Mouse (Mus musculus) mouse embryonic stem cell (cell line): ENCODE results near the gene Muc1.

Source experiments
- in situ Hi-C, 2 experiments: fragments of 300-500 bp; cut with MboI; formaldehyde crosslinking; loops; 1 replicate in 1 of 2; 3 replicates in 1 of 2; pipeline ENCODE4 v1.14.3; 2019 to 2020; ENCODE audit warnings: low sequenced_read_pairs in 2 of 2, low pct_unique_long_range_greater_than_20kb in 1 of 2, mixed read lengths in 1 of 2; ENCODE audit not compliant: unreplicated experiment in 1 of 2

The Muc1 gene

DNA sequence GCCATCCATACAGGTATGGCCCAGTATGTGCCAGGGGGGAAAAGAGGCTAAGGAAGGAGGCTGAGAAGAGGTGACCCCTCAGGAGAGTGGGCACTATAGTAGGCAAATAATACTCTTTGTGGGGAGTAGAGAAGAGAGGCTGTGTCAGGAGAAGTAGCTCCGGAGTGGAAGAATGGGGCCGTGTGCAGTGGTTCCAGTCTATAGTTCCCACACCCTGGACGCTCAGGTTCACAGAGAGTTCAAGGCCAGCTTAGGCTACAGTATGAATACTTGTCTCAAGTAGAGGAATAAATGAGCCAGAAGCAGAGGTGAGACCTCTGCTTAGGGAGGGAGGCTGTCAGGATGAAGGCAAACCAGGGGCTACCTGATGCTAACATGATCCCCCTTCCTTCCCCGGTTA, 419 bp downstream of the Muc1 start:
- in situ Hi-C loops, result no loop called here

DNA sequence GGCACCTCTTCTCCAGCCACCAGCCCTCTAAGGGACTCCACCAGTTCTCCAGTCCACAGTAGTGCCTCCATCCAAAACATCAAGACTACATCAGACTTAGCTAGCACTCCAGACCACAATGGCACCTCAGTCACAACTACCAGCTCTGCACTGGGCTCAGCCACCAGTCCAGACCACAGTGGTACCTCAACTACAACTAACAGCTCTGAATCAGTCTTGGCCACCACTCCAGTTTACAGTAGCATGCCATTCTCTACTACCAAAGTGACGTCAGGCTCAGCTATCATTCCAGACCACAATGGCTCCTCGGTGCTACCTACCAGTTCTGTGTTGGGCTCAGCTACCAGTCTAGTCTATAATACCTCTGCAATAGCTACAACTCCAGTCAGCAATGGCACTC, 1.7 kb downstream of the Muc1 start:
- in situ Hi-C loops, result no loop called here

DNA sequence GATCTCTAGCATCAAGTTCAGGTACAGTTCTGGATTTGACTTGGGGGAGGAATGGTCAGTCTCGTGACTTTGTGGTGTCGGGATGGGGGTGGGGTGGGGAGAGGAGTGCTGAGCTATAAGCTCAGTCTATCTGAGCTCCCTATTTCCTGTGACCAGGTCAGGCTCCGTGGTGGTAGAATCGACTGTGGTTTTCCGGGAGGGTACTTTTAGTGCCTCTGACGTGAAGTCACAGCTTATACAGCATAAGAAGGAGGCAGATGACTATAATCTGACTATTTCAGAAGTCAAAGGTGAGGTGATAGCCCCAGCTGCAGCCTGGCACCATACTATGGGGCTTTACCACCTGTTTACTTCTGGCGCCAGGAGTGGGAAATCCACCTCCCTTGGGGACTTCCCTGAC, 2.5 kb downstream of the Muc1 start:
- in situ Hi-C loops, result no loop called here

DNA sequence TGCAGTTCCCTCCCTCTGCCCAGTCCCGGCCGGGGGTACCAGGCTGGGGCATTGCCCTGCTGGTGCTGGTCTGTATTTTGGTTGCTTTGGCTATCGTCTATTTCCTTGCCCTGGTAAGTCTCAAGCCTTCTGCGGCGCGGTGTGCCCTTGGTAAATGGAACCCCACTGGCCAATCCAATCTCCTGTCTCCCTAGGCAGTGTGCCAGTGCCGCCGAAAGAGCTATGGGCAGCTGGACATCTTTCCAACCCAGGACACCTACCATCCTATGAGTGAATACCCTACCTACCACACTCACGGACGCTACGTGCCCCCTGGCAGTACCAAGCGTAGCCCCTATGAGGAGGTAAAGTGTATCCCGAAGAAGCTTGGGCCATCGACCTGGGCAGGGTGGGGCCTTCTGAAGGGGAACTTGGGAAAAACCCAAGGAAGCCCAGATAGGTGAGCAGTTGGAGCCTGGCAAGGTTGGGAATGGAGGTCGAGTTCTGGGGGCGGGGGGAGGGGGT, 3.0 kb downstream of the Muc1 start:
- in situ Hi-C loops, result no loop called here

DNA sequence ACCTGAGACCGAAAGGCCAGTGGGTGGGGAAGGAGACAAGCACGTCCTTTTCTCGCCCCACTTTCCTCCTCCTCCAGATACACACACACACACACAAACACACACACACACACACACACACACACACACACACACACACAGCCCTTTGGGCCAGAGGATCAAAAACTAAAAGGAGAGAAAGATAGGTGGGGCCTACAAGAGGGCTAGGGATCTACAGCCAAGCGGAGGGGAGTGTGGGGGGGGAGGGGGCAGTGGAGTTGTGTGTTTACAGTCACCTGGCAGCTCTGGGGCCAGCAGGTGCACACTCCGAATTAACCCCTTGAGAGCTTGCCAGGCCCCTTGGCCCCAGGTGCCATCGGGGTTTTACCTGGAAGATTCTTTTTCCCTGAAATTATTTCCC, 3.8 kb downstream of the Muc1 start:
- in situ Hi-C loops, result no loop called here

DNA sequence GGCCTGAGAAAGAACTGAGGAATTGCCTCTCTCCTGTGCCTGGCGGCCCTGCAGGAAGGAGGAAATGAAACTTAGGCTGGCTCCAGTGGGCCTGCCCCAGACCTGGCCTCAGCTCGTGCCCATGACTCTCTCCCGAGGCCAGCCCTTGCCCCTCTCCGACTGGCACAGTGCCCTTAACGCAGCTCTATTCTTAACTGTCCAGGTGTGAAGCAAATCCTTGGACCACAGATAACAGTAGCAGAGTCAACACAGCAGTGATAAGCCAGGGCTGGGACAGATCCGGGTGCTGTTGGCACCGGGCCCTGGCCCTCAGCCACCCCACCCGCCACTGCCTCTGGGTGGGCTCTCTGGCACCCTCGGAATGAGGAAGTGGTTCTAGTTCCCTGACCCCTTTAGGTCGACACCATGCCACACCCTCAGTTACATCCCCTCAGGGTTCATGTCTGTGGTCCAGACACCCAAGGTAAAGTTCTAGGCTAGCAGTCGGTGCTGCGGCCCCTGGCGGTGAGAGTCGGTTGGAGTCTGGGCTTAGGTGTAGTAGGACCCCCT, 4.8 kb downstream of the Muc1 start:
- in situ Hi-C loops, result no loop called here

DNA sequence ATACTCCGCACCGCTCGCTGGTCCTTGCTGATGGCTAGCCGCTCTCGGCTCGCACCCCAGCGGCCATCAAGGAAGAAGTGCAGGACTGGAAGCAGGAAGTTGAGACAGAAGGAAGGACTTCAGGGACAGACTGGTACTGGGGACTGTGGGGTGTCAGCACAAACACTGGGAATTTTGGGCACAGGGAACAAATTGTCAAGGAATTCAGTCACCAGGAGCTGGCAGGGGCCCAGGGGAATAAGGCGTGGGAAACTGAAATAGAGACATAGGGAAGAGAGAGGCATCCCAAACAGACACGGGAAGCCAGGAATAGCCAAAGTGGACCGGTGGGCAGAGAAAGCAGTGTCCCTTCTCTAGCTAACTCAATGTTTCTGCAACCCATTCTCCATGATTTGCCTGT, 7.7 kb downstream of the Muc1 start:
- in situ Hi-C loops, result no loop called here

DNA sequence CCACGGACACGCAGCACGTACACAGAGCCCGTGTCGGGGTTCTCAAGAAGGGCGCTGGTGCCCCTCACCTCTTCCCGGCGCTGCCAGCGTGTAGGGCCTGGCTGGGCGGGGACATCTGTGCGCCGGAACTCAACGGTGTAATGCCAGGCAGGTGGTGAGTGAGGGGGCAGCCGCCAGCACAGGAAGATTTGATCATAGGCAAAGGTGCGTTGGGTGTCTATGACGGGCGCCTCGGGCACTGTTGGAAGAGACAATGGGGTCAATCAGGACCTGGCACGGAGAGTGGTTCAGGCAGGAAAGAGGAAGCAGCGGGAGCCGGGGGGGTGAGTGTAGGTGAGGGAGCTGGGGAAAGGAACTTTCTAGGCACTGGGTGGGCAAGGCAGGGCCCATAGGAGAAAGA, 8.8 kb downstream of the Muc1 start:
- in situ Hi-C loops, result no loop called here

DNA sequence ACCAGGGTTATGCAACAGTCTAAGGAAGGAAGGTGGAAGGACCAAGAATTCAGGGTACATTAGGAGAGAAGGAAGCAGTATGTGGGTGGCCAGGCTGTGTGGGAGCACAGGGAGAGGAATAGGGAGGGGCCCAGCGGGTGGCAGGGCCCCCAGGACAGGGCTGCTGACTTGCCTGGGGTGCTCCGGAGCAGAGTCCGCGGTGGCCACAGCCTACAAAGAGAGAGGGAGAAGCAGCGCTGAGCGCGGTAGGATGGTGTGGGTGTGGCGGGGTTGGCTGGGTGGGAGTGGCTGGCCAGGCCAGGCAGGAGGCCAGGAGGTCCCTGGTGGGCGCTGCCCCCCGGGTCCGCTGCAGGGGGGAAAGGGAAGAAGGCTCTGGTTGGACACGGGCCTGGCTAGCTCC, 9.6 kb downstream of the Muc1 start:
- in situ Hi-C loops, result no loop called here

DNA sequence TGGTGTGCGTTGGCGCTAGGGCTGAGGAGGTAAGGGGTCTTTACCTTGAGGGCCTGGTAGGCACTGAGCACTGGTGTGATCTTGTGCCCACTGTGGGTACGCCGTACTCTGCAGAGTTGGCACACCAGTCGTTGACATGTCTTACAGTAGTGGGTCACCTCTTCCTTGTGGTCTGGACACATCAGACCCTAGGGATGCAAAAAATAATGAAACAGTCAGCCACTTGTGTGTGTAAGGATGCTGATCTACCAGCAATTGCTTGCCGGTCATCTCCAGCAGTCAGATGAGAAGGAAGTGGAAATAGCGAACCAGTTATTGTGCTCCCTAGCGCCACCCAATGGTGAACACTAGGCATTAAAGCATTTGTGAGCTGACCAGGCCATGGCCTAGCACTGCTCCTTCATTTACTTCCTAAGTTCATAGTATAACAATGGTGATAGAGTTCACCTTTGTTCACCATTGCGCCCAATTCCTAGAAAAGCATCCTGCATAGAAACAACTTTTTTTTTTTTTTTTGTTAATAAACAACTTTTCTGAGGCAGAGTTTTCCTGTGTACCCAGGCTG, 13.6 kb downstream of the Muc1 start:
- in situ Hi-C loops, result no loop called here

DNA sequence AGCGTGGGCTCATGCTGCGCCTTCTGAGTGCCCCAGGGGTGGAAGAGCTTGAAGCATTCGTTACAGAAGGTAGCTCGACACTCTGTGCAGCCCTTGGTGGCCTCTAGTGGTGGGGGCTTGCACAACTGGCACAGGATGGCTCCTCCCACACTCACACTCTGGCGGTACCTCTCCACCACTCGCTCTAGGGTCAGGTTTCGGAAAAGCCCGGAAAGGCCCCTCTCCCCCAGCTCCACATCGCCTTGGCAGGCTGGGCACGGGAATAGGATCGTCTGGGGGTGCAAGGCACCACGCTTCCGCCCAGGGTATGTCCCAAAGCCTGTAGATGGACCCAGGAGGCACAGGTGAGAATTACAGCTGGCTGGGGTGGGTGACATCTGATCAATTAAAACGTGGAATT, 14.8 kb downstream of the Muc1 start:
- in situ Hi-C loops, result no loop called here

DNA sequence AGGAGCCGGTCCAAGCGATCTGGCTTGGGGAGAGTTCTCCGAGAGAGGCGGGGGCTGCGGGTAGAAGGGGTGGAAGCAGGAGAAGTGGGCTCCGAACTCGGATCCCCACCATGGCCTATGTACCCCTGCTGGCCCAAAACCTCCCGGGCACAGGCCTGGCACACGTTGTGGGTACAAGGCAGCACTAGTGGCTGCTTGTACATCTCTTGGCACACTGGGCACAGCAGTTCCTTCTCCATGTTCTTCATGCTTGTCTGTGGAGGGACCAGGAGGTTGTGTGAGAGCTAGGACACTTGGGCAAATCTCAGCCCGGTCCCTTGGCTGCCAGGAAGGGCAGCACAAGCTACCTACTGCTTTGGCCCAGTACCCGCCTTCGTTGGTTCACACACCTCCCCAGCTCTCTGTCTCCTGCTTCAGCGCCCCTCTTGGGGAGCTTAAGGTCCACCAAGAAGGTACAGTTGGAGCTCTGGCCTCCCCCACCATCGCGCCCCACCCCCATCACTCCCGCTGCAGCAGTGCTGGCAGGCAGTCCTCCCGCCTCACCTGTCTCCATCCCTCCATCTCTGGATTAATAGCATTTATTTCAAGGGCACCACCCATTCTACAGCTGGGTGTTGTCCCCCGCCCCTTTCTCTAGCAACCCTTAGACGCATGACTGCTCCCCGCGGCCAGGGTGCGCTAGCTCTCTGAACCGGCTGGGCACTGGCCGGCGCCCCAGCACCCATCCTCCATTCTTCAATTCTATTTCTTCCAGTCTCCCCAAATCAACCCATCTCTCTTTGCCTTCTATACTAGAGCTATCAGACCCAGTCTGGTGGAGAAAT, 15.5 kb downstream of the Muc1 start:
- in situ Hi-C loops, result no loop called here

DNA sequence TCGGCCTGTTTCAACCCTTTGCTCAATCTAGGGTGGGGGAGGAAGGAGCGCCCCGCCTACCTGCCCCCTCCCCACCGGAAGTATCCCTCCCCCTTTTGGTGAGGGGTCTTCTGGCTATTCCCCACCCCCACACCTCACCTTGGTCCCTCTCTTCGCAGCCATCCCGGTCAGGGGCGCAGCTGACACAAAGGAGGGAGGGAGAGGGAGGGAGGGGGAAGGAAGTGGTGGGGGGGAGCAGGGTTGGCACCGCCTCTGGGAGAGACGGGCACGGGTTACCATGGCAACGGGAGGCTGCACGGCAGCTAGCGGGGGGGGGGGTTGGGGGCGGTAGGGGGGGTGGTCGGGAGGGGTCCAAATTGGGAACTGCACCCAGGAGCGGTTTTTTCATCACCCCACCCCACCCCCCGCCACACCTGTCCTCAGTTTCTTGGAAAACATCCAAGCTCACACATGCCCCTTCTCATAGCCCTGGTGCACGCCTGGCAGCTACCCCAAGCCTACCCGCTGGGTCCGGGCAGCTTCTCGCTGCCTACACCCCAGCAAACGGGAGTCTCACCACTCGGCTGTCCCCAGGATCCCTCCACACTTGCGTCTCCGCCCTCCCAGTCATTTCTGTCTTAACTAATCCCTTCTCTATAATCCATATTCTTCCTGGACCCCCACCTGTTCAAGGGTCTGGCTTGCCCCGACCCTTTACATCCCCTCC, 16.3 kb downstream of the Muc1 start:
- in situ Hi-C loops, result loop anchor here in 1 of 2 experiments (5.0 kb wide), 1 partner anchor 37 kb away; the partner anchor contains the start of gene Efna1

DNA sequence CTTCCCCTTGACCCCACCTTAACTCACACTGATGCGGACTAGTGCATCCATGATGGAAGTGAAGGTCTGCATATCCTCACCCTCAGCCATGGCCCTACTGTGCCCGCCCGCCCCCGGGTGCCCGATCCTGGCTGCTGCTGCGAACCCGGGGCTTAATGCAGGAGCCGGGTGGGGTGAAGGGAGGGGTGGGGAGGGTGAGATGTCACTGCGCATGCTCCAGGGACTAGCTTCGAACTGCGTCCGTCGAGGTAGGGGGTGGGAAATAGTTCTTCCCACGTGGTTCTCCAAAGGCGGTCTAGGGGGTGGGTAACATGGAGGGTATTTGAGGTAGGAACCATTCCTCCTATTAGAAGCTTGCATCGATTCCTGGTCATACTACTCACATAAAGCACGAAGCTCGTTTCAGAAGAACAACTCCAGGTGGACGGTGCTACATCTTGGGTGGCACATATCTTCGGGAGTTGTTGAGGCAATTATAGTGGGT, 16.9 kb downstream of the Muc1 start, which contains the start of gene Krtcap2:
Gene Krtcap2 (plus strand): TSS at position 279 of the 484 bp plus-strand sequence.
- in situ Hi-C loops, result loop anchor here in 1 of 2 experiments (5.0 kb wide), 1 partner anchor 37 kb away; the partner anchor contains the start of gene Efna1

DNA sequence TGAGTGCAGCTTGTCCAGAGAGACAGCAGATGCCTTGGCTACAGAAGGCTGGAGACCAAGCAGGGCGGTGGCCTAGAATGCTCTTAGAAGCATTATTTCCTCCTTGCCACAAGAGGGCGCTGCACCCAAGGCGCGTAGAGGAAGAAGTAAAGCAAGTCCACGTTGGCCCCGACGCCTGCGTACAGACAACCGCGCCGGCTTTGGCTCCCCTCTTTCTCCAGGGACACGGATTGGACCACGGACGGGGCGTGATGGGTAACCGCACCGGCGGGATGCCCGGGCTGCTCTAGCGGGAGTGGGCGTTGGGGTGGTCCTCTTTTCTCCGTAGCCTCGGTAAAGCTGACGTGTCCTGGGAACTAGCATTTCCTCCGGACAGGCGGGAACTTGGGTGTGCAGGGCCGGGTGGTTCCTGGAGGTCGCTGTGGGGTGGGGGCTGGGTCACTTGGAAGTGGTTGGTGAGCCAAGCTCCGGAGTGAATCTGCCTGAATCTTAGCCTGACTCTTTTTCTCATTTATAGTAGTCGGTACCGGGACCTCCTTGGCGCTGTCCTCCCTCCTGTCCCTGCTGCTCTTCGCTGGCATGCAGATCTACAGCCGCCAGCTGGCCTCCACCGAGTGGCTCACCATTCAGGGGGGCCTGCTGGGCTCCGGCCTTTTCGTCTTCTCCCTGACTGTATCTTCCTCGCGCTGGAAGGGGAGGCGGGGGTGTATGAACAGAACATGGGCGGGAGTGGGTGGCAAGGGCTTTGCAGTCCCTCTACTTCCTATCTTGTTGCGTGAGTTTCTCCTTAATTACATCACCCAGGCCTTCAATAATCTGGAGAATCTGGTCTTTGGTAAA, 17.6 kb downstream of the Muc1 start, which contains the start of gene Trim46:
Gene Trim46 (minus strand): TSS at position 49 of the 840 bp plus-strand sequence.
- in situ Hi-C loops, result loop anchor here in 1 of 2 experiments (5.0 kb wide), 1 partner anchor 36 kb away; the partner anchor contains the start of gene Efna1

DNA sequence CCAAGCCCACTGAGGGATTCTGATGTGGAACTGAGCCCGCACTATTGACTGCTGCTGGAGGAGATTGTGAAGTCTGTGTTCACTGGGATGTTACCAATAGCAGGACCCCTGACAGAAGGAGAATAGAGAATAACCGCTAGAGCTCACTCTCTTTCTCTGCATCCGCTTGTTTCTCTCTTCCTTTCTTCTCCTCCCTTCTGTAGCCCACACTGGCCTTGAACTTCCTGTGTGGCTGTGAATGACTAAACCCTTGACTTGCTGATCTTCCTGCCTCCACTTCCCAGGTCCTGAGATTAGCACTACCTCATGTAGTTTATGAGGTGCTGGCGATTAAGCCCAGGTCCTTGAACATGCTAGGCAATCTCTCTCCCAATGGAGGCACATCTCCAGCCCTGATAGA, 18.6 kb downstream of the Muc1 start:
- in situ Hi-C loops, result loop anchor here in 1 of 2 experiments (5.0 kb wide), 1 partner anchor 35 kb away; the partner anchor contains the start of gene Efna1

DNA sequence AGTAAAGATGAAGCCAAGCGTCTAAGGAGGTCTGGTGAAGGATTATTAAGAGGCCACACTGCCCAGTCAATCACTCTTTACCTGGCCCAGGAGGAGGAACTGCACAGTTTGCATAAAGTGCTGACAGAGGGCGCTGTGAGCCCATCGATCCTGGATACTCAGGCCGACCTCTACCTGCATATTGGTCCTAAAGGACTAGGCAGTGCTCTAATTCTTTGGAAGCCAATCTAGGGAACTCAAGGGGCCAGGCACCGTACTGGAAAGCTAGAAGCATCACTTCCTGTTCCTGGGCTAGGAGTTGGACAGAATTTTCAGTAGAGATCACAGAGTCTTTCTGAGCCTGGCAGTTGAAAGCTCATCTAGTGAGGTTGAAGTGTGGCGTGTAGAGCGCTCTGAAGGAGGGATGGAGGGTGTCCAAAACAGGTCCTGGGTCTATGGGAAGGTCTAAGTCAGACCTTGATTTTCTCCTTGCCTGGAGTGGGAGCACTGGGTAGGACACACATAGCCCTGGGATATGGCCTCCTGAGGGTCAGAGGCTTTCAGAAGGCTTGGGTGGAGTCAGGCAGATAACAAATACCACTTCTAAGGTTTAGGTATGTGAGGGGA, 21.7 kb downstream of the Muc1 start:
- in situ Hi-C loops, result no loop called here
